Mouse (Mus musculus) gastrocnemius, adult 8-10 months (tissue): ENCODE measurements around the gene Robo2. TPM values are rescaled to one million over a fixed set of nuclear protein-coding genes. Genes with fewer than 3 reads are reported as not detected.

ENCODE experiments used
- microRNA-seq: library from miRNA; unstranded; fragments of <30 nt; microRNA quantifications from one replicate; pipeline ENCODE4 v1.2.0, GENCODE M21; 2022
- total RNA-seq, 4 experiments: library from RNA; stranded (reverse); gene quantifications; 2 replicates each; pipeline ENCODE4 v1.2.4; 2022

Gene Robo2
- total RNA-seq, 4 experiments from 2014 or later, result 0.19 to 0.99 (median 0.50) TPM

Small RNA genes lying within 50 kb of the gene (microRNA-seq; reads per million reads assigned to microRNA genes)
- gene Gm24272 (not detected), gene Mir691 (not detected)
